Mouse (Mus musculus): ENCODE measurements around the gene Krt6a. TPM values are rescaled to one million over a fixed set of nuclear protein-coding genes. Genes with fewer than 3 reads are reported as not detected.

Gene Krt6a
- total RNA-seq, 4 experiments from 2014 or later: not detected

Small RNA genes lying within 50 kb of the gene (microRNA-seq; reads per million reads assigned to microRNA genes)
- gene Gm44323 (0 reads per million in 2 experiments), gene Gm44342 (0 reads per million in 2 experiments), gene Gm44383 (0 reads per million in 2 experiments), gene Gm44479 (0 reads per million in 2 experiments)

Other genes with a start within 250 kb of the Krt6a start
- gene Krt88, start 246.6 kb downstream of the Krt6a start, total RNA-seq (2022): not detected
- not detected for gene Krt81, start 230.6 kb downstream of the Krt6a start, total RNA-seq (2022)
- gene Krt86, start 220.8 kb downstream of the Krt6a start, total RNA-seq (2022): not detected
- gene Krt83, start 202.8 kb downstream of the Krt6a start, total RNA-seq (2022): not detected
- not detected for gene Gm49425, start 177.0 kb downstream of the Krt6a start, total RNA-seq (2022)
- not detected for gene Krt84, start 161.5 kb downstream of the Krt6a start, total RNA-seq (2022)
- not detected for gene Krt82, start 143.6 kb downstream of the Krt6a start, total RNA-seq (2022)
- gene Krt90, start 131.4 kb downstream of the Krt6a start, total RNA-seq (2022): under 1 TPM in 1 of 4 experiments, not detected in 3; 0.18 TPM
- not detected for gene Krt75, start 120.4 kb downstream of the Krt6a start, total RNA-seq (2022)
- not detected for gene Gm5414, start 66.1 kb downstream of the Krt6a start, total RNA-seq (2022)
- not detected for gene Gm5478, start 46.9 kb downstream of the Krt6a start, total RNA-seq (2022)
- not detected for gene Krt6b, start 14.0 kb downstream of the Krt6a start, total RNA-seq (2022)
- under 1 TPM; 0.35 to 0.61 (median 0.53) TPM for gene Krt5, start 18.6 kb upstream of the Krt6a start, total RNA-seq (2022)
- gene Krt71, start 48.8 kb upstream of the Krt6a start, total RNA-seq (2022): not detected
- not detected for gene Krt72, start 92.2 kb upstream of the Krt6a start, total RNA-seq (2022)
- 1 to 10 TPM; 4.4 to 6.8 (median 6.1) TPM for gene Krt73, start 108.0 kb upstream of the Krt6a start, total RNA-seq (2022)
- gene Krt2, start 123.9 kb upstream of the Krt6a start, total RNA-seq (2022): 1 to 10 TPM; 6.2 to 8.9 (median 7.9) TPM
- 1 to 10 TPM; 2.3 to 4.2 (median 3.6) TPM for gene Krt1, start 156.5 kb upstream of the Krt6a start, total RNA-seq (2022)
- 10 to 100 TPM; 12.2 to 16.2 (median 14.6) TPM for gene Krt77, start 175.4 kb upstream of the Krt6a start, total RNA-seq (2022)
- gene Krt76, start 198.6 kb upstream of the Krt6a start, total RNA-seq (2022): not detected
- gene Krt4, start 230.4 kb upstream of the Krt6a start, total RNA-seq (2022): not detected
- gene Krt79, start 246.0 kb upstream of the Krt6a start, total RNA-seq (2022): under 1 TPM in 3 of 4 experiments, not detected in 1; 0.18 to 0.41 (median 0.21) TPM

All from layer of hippocampus, adult 8-10 months (tissue).